Mouse (Mus musculus) C2C12 (cell line): ENCODE measurements around the gene Atg2b.

ENCODE experiments used
- CEBPB ChIP-seq: IDR thresholded peaks from one replicate; pipeline ENCODE4 v1.6.1; 2011; ENCODE audit warnings: low read depth, mild to moderate bottlenecking, control low read depth, moderate library complexity
- CTCF ChIP-seq: IDR thresholded peaks from one replicate; pipeline ENCODE4 v1.5.1; 2011; ENCODE audit not compliant: control insufficient read depth, insufficient read depth, insufficient read length
- FOSL1 ChIP-seq: IDR thresholded peaks from one replicate; pipeline ENCODE4 v1.8.0; 2011; ENCODE audit warnings: mild to moderate bottlenecking, low read length; ENCODE audit not compliant: poor library complexity, insufficient read depth, severe bottlenecking
- MAX ChIP-seq: IDR thresholded peaks from one replicate; pipeline ENCODE4 v1.6.1; 2011; ENCODE audit warnings: mild to moderate bottlenecking, control low read depth
- MYOD1 ChIP-seq: IDR thresholded peaks from one replicate; pipeline ENCODE4 v1.6.1; 2011; ENCODE audit warnings: low read depth; ENCODE audit not compliant: control insufficient read depth, insufficient read length
- USF1 ChIP-seq: IDR thresholded peaks from one replicate; pipeline ENCODE4 v1.6.1; 2011; ENCODE audit warnings: low read depth, mild to moderate bottlenecking, control low read depth, moderate library complexity

DNA sequence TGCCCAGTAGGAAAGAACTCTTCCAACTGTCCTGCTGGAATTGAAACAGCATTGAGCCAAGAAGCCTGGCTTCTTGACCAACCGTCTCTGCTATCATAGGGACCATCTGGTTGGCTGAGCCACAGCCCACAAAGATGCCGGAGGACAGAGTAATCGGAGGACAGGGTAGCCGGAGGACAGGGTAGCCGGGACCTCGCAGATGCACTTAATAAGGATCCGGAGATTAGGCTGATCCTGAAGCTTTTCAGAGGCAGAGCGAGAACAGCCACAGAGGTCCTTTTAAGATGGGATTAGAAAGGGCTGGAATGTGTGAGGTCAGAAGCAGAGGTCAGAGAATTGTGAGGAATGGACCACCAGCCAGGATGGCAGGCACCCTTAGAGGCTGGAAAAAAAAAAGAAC, 79.8 kb downstream of the Atg2b start:
- TF ChIP-seq CTCF (no peak), FOSL1 (no peak), MAX (no peak), CEBPB (no peak), USF1 (no peak), MYOD1 (no peak)
